Mouse (Mus musculus) bone marrow, adult 2 months (tissue): ENCODE results near the gene Mab21l3.

Experiments
- CTCF ChIP-seq: fragments of 200-500 bp; IDR thresholded peaks from 2 replicates; pipeline ENCODE4 v1.5.1; 2011; ENCODE audit warnings: low read length, control low read depth; ENCODE audit not compliant: control insufficient read depth, insufficient read depth
- POLR2A ChIP-seq: fragments of 200-500 bp; IDR thresholded peaks from 2 replicates; pipeline ENCODE4 v1.6.1; 2011; ENCODE audit warnings: low read depth, mild to moderate bottlenecking, control low read depth, low read length, borderline replicate concordance; ENCODE audit not compliant: control insufficient read depth

DNA sequence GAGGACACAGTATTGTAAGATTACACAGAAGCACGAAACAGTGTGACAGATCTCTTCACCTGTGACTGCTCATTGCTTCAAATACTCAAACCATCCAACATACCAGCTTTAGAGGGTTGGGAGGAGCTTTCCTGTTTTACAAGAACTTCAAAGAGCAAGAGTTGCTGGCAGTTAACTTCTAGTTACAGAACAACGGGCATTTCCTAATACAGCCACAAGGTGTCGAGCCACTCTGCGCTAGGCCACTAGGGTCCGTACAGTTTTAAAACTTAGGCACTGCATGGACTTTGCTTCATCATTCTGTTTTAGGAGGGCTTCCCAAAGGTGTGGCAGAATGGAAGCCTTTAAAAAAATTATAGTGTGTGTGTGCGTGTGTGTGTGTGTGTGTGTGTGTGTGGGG, 32.1 kb upstream of the Mab21l3 start:
- TF ChIP-seq CTCF, result no peak; the same call in 1 of the 2 replicates
- TF ChIP-seq POLR2A, result no peak
